Mouse (Mus musculus): ENCODE measurements around the gene Mthfsd. TPM values are rescaled to one million over a fixed set of nuclear protein-coding genes. Genes with fewer than 3 reads are reported as not detected.

The Mthfsd gene
- polyA plus RNA-seq, 1 experiment = 51.6 TPM

- TF ChIP-seq CTCF (IDR thresholded peaks at IDR 0.05; ENCODE audit: insufficient read depth, low read length) (no peak), POLR2A (IDR thresholded peaks at IDR 0.05; ENCODE audit: borderline replicate concordance, extremely low read depth, low read depth, low read length) (peak; percentile 44; the same call in 1 of the 2 replicates)
- 13% methylated on average over 6 of the region's 6 CpGs for WGBS
- Histone ChIP-seq H3K4me3 (replicated peaks; ENCODE audit: extremely low read depth, low read depth, low read length) (no peak overlapping the region), H3K4me1 (ENCODE audit: control insufficient read depth, insufficient read depth, low read length) (peaks cover 13% of the 10 kb centered on the region; the same call in 1 of the 2 replicates)
- DNase-seq = no peak
Measured at GRCm38 (mm10) chr8:121092141-121092540, 16.1 kb downstream of the Mthfsd start.

DNA sequence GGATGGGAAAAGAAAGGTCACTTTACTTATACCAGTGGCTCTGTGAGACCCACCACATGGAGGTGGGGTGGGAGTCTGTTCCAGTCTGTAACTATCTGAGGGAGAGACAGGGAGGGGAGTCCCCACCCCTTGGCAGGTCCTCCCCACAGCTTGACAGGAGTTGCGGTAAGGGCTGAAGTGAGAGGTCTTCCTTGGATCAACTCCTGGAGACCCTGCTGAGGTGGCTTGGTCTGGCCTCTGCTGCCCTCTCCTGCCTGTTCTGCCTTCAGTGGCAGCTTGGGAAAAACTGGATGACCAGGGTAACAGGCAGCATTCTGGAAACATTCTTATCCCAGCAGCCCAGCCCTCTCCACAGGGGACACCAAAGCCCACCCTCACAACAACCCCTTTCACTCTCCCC lies 17.5 kb downstream of the Mthfsd start:
- DNase-seq = peak; percentile 20
- TF ChIP-seq POLR2A (IDR thresholded peaks at IDR 0.05; ENCODE audit: borderline replicate concordance, extremely low read depth, low read depth, low read length) (peak; percentile 23; the same call in 1 of the 2 replicates), CTCF (IDR thresholded peaks at IDR 0.05; ENCODE audit: insufficient read depth, low read length) (peak; percentile 45; the same call in 1 of the 2 replicates)
- 0% methylated on average over 1 of the region's 1 CpGs for WGBS
- Histone ChIP-seq H3K4me1 (ENCODE audit: control insufficient read depth, insufficient read depth, low read length) (peaks cover 13% of the 10 kb centered on the region; the same call in 1 of the 2 replicates), H3K4me3 (replicated peaks; ENCODE audit: extremely low read depth, low read depth, low read length) (peak overlapping the region; percentile 7)

DNA sequence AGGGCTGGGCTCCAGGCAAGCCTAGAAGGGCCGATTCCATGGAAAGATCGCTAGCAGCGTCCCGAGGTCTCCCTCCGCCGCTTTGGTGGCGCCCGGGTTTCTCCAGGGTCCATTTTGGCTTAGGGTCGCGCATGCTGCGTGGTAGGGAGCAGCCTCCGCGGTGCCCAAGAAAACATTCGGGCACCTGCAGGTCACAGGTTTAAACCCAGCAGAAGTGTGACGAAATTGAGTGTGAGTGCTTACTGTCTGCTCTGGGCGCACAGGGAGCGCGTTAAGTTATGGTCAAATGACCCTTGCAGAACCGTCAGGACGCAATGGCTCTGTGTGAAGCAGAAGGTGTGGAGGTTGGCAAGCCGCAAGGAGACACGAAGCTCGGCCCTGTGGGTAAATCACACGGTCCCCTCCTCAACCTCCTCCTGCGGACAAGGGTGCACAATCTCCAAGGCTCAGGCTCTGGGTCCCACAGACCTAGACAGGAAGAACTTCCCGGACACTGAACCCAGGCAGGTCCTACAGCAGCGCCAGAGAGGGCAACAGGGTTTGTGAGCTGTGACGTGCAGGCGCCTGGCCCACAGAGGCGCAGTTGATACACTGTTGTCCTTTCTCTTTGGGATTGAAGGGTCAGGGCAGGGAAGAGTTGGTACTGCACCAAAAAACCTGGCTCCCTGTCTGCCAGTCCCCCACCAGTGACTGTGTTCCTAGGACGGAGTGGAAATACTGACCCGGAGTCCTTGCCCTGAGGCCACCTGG lies 18.4 kb downstream of the Mthfsd start:
- Histone ChIP-seq H3K4me3 (replicated peaks; ENCODE audit: extremely low read depth, low read depth, low read length) (peak overlapping the region; percentile 62), H3K4me1 (ENCODE audit: control insufficient read depth, insufficient read depth, low read length) (peaks cover 13% of the 10 kb centered on the region; the same call in 1 of the 2 replicates)
- TF ChIP-seq CTCF (IDR thresholded peaks at IDR 0.05; ENCODE audit: insufficient read depth, low read length) (no peak), POLR2A (IDR thresholded peaks at IDR 0.05; ENCODE audit: borderline replicate concordance, extremely low read depth, low read depth, low read length) (no peak; the same call in 1 of the 2 replicates)
- WGBS = 15% methylated on average over 32 of the region's 32 CpGs
- DNase-seq = peak; percentile 36

GRCm38 (mm10) chr8:121088871-121089630 lies 19.1 kb downstream of the Mthfsd start:
- peak; percentile 23; the same call in 1 of the 2 replicates for TF ChIP-seq POLR2A (IDR thresholded peaks at IDR 0.05; ENCODE audit: borderline replicate concordance, extremely low read depth, low read depth, low read length)
- no peak for TF ChIP-seq CTCF (IDR thresholded peaks at IDR 0.05; ENCODE audit: insufficient read depth, low read length)
- H3K4me3 ChIP-seq (replicated peaks; ENCODE audit: extremely low read depth, low read depth, low read length) = peak overlapping the region; percentile 62
- WGBS = 17% methylated on average over 40 of the region's 40 CpGs

GRCm38 (mm10) chr8:121088281-121088680 lies 19.9 kb downstream of the Mthfsd start:
- Histone ChIP-seq H3K4me1 (ENCODE audit: control insufficient read depth, insufficient read depth, low read length) (peaks cover 13% of the 10 kb centered on the region; the same call in 1 of the 2 replicates), H3K4me3 (replicated peaks; ENCODE audit: extremely low read depth, low read depth, low read length) (peak overlapping the region; percentile 62)
- no peak for TF ChIP-seq POLR2A (IDR thresholded peaks at IDR 0.05; ENCODE audit: borderline replicate concordance, extremely low read depth, low read depth, low read length)
- no peak for TF ChIP-seq CTCF (IDR thresholded peaks at IDR 0.05; ENCODE audit: insufficient read depth, low read length)
- WGBS = 20% methylated on average over 8 of the region's 8 CpGs
- DNase-seq = no peak

More at GRCm38 (mm10) chr8:121088871-121089630, 19.1 kb downstream of the Mthfsd start:
- peaks cover 13% of the 10 kb centered on the region; the same call in 1 of the 2 replicates for H3K4me1 ChIP-seq (ENCODE audit: control insufficient read depth, insufficient read depth, low read length)
- DNase-seq = peak; percentile 16

DNA sequence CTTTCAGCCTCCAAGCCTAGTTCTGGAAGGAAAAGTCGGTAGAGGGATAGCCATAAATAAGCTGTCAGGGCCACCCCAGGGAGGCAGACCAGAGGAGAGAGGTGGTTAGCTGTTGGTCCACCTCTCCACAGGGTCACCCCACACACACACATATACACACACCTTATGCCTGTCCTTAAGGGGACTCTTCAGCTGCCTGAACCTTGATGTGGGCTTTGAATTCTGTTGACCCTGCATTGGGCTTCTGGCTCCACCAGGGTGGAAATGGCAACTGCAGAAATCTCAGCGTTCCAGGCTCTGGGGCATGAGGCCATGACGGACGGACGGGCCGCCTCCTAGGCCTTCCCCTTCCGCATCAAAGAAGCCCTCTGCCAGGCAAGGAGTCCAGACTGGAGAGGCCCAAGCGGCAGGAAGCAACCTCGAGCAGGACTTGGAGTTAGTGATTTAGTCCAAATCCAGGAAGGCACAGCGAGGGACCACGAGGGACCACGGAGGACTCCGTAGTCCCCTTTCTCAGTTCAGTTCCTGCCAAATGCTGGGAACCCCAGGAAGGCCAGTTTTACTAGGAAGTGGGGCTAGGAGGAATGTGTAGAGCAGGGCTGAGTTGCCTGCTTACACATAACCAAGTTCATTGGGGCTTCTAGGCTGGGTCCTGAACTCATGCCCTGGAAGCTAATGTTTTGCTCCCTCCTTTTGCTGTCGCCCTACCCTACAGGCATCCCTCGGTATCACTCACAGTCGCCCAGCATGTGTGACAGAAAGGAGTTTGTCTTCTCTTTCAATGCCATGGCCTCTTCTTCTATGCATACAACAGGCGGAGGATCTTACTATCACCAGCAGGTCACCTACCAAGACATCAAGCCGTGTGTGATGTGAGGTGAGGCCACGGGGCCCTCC lies 21.9 kb downstream of the Mthfsd start:
- H3K4me3 ChIP-seq (replicated peaks; ENCODE audit: extremely low read depth, low read depth, low read length) = peak overlapping the region; percentile 96
- TF ChIP-seq CTCF (IDR thresholded peaks at IDR 0.05; ENCODE audit: insufficient read depth, low read length) (no peak), POLR2A (IDR thresholded peaks at IDR 0.05; ENCODE audit: borderline replicate concordance, extremely low read depth, low read depth, low read length) (peak; percentile 4; the same call in 1 of the 2 replicates)
- peak; percentile 36 for DNase-seq
- 20% methylated on average over 19 of the region's 19 CpGs for WGBS
- 0 out of 2 replicates have a peak, but pooled peaks cover 5% of the 10 kb centered on the region for H3K4me1 ChIP-seq (ENCODE audit: control insufficient read depth, insufficient read depth, low read length)

GRCm38 (mm10) chr8:121085561-121085960 lies 22.6 kb downstream of the Mthfsd start:
- H3K4me1 ChIP-seq (ENCODE audit: control insufficient read depth, insufficient read depth, low read length) = no peaks in the 10 kb centered on the region
- H3K4me3 ChIP-seq (replicated peaks; ENCODE audit: extremely low read depth, low read depth, low read length) = peak overlapping the region; percentile 96
- 43% methylated on average over 3 of the region's 3 CpGs for WGBS
- TF ChIP-seq CTCF (IDR thresholded peaks at IDR 0.05; ENCODE audit: insufficient read depth, low read length) (no peak), POLR2A (IDR thresholded peaks at IDR 0.05; ENCODE audit: borderline replicate concordance, extremely low read depth, low read depth, low read length) (no peak)
- peak; percentile 12 for DNase-seq

- no peak for TF ChIP-seq CTCF (IDR thresholded peaks at IDR 0.05; ENCODE audit: insufficient read depth, low read length)
- TF ChIP-seq POLR2A (IDR thresholded peaks at IDR 0.05; ENCODE audit: borderline replicate concordance, extremely low read depth, low read depth, low read length) = no peak; the same call in 1 of the 2 replicates
- peak overlapping the region; percentile 96 for H3K4me3 ChIP-seq (replicated peaks; ENCODE audit: extremely low read depth, low read depth, low read length)
- no peaks in the 10 kb centered on the region for H3K4me1 ChIP-seq (ENCODE audit: control insufficient read depth, insufficient read depth, low read length)
- peak; percentile 15 for DNase-seq
- WGBS = 11% methylated on average over 30 of the region's 30 CpGs
Measured at GRCm38 (mm10) chr8:121085011-121085410, 23.2 kb downstream of the Mthfsd start.
